Mouse (Mus musculus) T-helper 17 cell (primary cell): ENCODE data around the gene Cass4.

Experiments used
- in situ Hi-C, 2 experiments: fragments of 300-600 bp; cut with MboI, MseI; formaldehyde crosslinking; loops; 1 replicate in 1 of 2; 2 replicates in 1 of 2; pipeline ENCODE4 v1.15.1; 2025; ENCODE audit warnings: high pct_unique_total_duplicates in 2 of 2

Cass4 gene

GRCm38 (mm10) chr2:172433746-172434145 is 40.2 kb downstream of the Cass4 start:
- in situ Hi-C loops = loop anchor here in 1 of 2 experiments (10.0 kb wide), 1 partner anchor 651 kb away; no protein-coding TSS in a partner anchor

- in situ Hi-C loops = loop anchor here (5.0 to 10.0 kb wide), 2 partner anchors 35 to 647 kb away; no protein-coding TSS in a partner anchor
Observed at GRCm38 (mm10) chr2:172437371-172437952, 43.9 kb downstream of the Cass4 start.

GRCm38 (mm10) chr2:172439843-172440639 is 46.4 kb downstream of the Cass4 start, which contains the start of gene Rtf2:
TSS of gene Rtf2 (plus strand) at chr2:172440556.
- in situ Hi-C loops = loop anchor here (5.0 to 10.0 kb wide), 2 partner anchors 38 to 645 kb away; no protein-coding TSS in a partner anchor

GRCm38 (mm10) chr2:172440640-172441005 is 47.0 kb downstream of the Cass4 start:
- in situ Hi-C loops = no loop called here

- in situ Hi-C loops = no loop called here
Observed at GRCm38 (mm10) chr2:172441176-172441575, 47.6 kb downstream of the Cass4 start.

GRCm38 (mm10) chr2:172445617-172446016 is 52.0 kb downstream of the Cass4 start:
- in situ Hi-C loops = loop anchor here (5.0 kb wide), 2 partner anchors 63 to 68 kb away; no protein-coding TSS in a partner anchor

GRCm38 (mm10) chr2:172447317-172447716 is 53.7 kb downstream of the Cass4 start:
- in situ Hi-C loops = loop anchor here (5.0 kb wide), 2 partner anchors 65 to 70 kb away; no protein-coding TSS in a partner anchor

- in situ Hi-C loops = loop anchor here (5.0 kb wide), 2 partner anchors 66 to 71 kb away; no protein-coding TSS in a partner anchor
Observed at GRCm38 (mm10) chr2:172448329-172448728, 54.7 kb downstream of the Cass4 start.

GRCm38 (mm10) chr2:172450640-172451039 is 57.0 kb downstream of the Cass4 start:
- in situ Hi-C loops = no loop called here

- in situ Hi-C loops = no loop called here
Observed at GRCm38 (mm10) chr2:172452031-172452430, 58.4 kb downstream of the Cass4 start.

- in situ Hi-C loops = no loop called here
Observed at GRCm38 (mm10) chr2:172452458-172452857, 58.9 kb downstream of the Cass4 start.

GRCm38 (mm10) chr2:172458496-172458895 is 64.9 kb downstream of the Cass4 start, which contains the start of gene Gcnt7:
TSS of gene Gcnt7 (minus strand) at chr2:172458596.
- in situ Hi-C loops = no loop called here

GRCm38 (mm10) chr2:172460647-172461046 is 67.1 kb downstream of the Cass4 start:
- in situ Hi-C loops = no loop called here

- in situ Hi-C loops = no loop called here
Observed at GRCm38 (mm10) chr2:172462813-172463212, 69.2 kb downstream of the Cass4 start.

GRCm38 (mm10) chr2:172466427-172467132 is 73.0 kb downstream of the Cass4 start:
- in situ Hi-C loops = no loop called here

GRCm38 (mm10) chr2:172467206-172467605 is 73.6 kb downstream of the Cass4 start:
- in situ Hi-C loops = no loop called here

- in situ Hi-C loops = no loop called here
Observed at GRCm38 (mm10) chr2:172468346-172468819, 74.8 kb downstream of the Cass4 start.

- in situ Hi-C loops = no loop called here
Observed at GRCm38 (mm10) chr2:172472318-172472717, 78.7 kb downstream of the Cass4 start, which contains the start of gene Fam209. TSS of gene Fam209 (plus strand) at chr2:172472520.

- in situ Hi-C loops = no loop called here
Observed at GRCm38 (mm10) chr2:172473591-172473990, 80.0 kb downstream of the Cass4 start.

GRCm38 (mm10) chr2:172474970-172475369 is 81.4 kb downstream of the Cass4 start:
- in situ Hi-C loops = loop anchor here in 1 of 2 experiments (5.0 kb wide), 1 partner anchor 297 kb away; no protein-coding TSS in a partner anchor

GRCm38 (mm10) chr2:172476707-172477260 is 83.2 kb downstream of the Cass4 start:
- in situ Hi-C loops = loop anchor here in 1 of 2 experiments (5.0 kb wide), 1 partner anchor 296 kb away; no protein-coding TSS in a partner anchor
